Mouse (Mus musculus): ENCODE results near the gene Emc3. TPM values are rescaled to one million over a fixed set of nuclear protein-coding genes. Genes with fewer than 3 reads are reported as not detected.

Emc3 gene
- polyA plus RNA-seq (2015; fragmentation: Nextera tagmentation; extraction: Ambion mirVana) = 91.2 and 104 TPM in 2 replicates

GRCm38 (mm10) chr6:113530932-113531839 lies at the start of gene Emc3, which contains the start of gene Fancd2:
Gene Emc3, minus strand, starts transcription at chr6:113531652.
Gene Fancd2, plus strand, starts transcription at chr6:113531682.

GRCm38 (mm10) chr6:113501388-113502084 lies 29.9 kb downstream of the Emc3 start, which contains the start of gene Prrt3:
Gene Prrt3, minus strand, starts transcription at chr6:113501931.

GRCm38 (mm10) chr6:113483100-113483615 lies 48.3 kb downstream of the Emc3 start, which contains the start of gene Creld1:
Gene Creld1, plus strand, starts transcription at chr6:113483297.

DNA sequence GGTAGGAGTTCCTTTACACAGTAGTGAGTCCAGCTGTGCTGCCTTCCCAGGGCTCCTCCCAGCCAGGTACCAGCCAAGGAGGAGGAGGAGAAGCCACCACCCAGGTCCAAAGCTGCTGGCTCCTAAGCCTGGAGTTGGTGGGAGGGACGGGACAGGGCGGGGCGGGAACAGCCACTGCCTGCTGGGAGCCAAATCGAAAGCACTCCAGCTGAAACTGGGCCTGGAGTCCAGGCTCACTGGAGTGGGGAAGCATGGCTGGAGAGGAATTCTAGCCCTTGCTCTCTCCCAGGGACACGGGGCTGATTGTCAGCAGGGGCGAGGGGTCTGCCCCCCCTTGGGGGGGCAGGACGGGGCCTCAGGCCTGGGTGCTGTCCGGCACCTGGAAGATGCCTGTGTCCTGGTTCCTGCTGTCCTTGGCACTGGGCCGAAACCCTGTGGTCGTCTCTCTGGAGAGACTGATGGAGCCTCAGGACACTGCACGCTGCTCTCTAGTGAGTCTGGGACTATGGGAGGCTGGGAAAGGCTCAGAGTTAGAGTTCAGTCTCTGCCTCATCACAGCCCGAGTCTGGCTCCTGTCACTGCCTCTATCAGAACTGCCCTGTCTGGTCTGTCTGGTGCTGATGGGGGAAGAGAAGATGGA lies 60.0 kb downstream of the Emc3 start, which contains the start of gene Il17rc:
TSS of gene Il17rc (plus strand) at position 131 of the 640 bp plus-strand sequence.

Small RNA genes lying within 50 kb of the gene (microRNA-seq; reads per million reads assigned to microRNA genes)
- gene Gm23365 = not detected

Other genes with a start within 250 kb of the Emc3 start
- gene Cpne9, start 249.3 kb downstream of the Emc3 start, polyA plus RNA-seq (2015; fragmentation: Nextera tagmentation; extraction: Ambion mirVana) = not detected in 2 replicates
- 7.1 and 7.6 TPM in 2 replicates for gene Brpf1, start 224.5 kb downstream of the Emc3 start, polyA plus RNA-seq (2015; fragmentation: Nextera tagmentation; extraction: Ambion mirVana)
- 6.3 and 9.3 TPM in 2 replicates for gene Ogg1, start 204.7 kb downstream of the Emc3 start, polyA plus RNA-seq (2015; fragmentation: Nextera tagmentation; extraction: Ambion mirVana)
- 89.5 and 100.0 TPM in 2 replicates for gene Camk1, start 187.7 kb downstream of the Emc3 start, polyA plus RNA-seq (2015; fragmentation: Nextera tagmentation; extraction: Ambion mirVana)
- gene Tada3, start 153.8 kb downstream of the Emc3 start, polyA plus RNA-seq (2015; fragmentation: Nextera tagmentation; extraction: Ambion mirVana) = 38.4 and 39.1 TPM in 2 replicates
- gene Arpc4, start 153.5 kb downstream of the Emc3 start, polyA plus RNA-seq (2015; fragmentation: Nextera tagmentation; extraction: Ambion mirVana) = 327 and 354 TPM in 2 replicates
- 1.0 and 1.2 TPM in 2 replicates for gene Ttll3, start 142.4 kb downstream of the Emc3 start, polyA plus RNA-seq (2015; fragmentation: Nextera tagmentation; extraction: Ambion mirVana)
- gene Rpusd3, start 112.3 kb downstream of the Emc3 start, polyA plus RNA-seq (2015; fragmentation: Nextera tagmentation; extraction: Ambion mirVana) = 11.4 and 16.5 TPM in 2 replicates
- gene Cidec, start 95.9 kb downstream of the Emc3 start, polyA plus RNA-seq (2015; fragmentation: Nextera tagmentation; extraction: Ambion mirVana) = not detected in 2 replicates
- gene Jagn1, start 89.1 kb downstream of the Emc3 start, polyA plus RNA-seq (2015; fragmentation: Nextera tagmentation; extraction: Ambion mirVana) = 79.2 and 82.8 TPM in 2 replicates
- 54.7 and 60.4 TPM in 2 replicates for gene Il17re, start 73.2 kb downstream of the Emc3 start, polyA plus RNA-seq (2015; fragmentation: Nextera tagmentation; extraction: Ambion mirVana)
- 28.2 and 32.1 TPM in 2 replicates for gene Il17rc, start 60.2 kb downstream of the Emc3 start, polyA plus RNA-seq (2015; fragmentation: Nextera tagmentation; extraction: Ambion mirVana)
- 33.3 and 33.8 TPM in 2 replicates for gene Creld1, start 48.4 kb downstream of the Emc3 start, polyA plus RNA-seq (2015; fragmentation: Nextera tagmentation; extraction: Ambion mirVana)
- 0.72 and 0.77 TPM in 2 replicates for gene Prrt3, start 29.7 kb downstream of the Emc3 start, polyA plus RNA-seq (2015; fragmentation: Nextera tagmentation; extraction: Ambion mirVana)
- gene Fancd2, start within 50 bp of the Emc3 start, polyA plus RNA-seq (2015; fragmentation: Nextera tagmentation; extraction: Ambion mirVana) = 2.5 and 3.2 TPM in 2 replicates
- gene Fancd2os, start 69.1 kb upstream of the Emc3 start, polyA plus RNA-seq (2015; fragmentation: Nextera tagmentation; extraction: Ambion mirVana) = not detected in 2 replicates
- 189 and 195 TPM in 2 replicates for gene Brk1, start 73.1 kb upstream of the Emc3 start, polyA plus RNA-seq (2015; fragmentation: Nextera tagmentation; extraction: Ambion mirVana)
- 24.3 and 25.1 TPM in 2 replicates for gene Vhl, start 92.3 kb upstream of the Emc3 start, polyA plus RNA-seq (2015; fragmentation: Nextera tagmentation; extraction: Ambion mirVana)
- 24.0 and 24.1 TPM in 2 replicates for gene Irak2, start 106.8 kb upstream of the Emc3 start, polyA plus RNA-seq (2015; fragmentation: Nextera tagmentation; extraction: Ambion mirVana)
- gene Tatdn2, start 165.4 kb upstream of the Emc3 start, polyA plus RNA-seq (2015; fragmentation: Nextera tagmentation; extraction: Ambion mirVana) = 0.95 and 0.97 TPM in 2 replicates
- 0.50 TPM in 1 of 2 replicates, not detected in the other for gene Ghrl, start 188.2 kb upstream of the Emc3 start, polyA plus RNA-seq (2015; fragmentation: Nextera tagmentation; extraction: Ambion mirVana)
- 202 TPM in 2 replicates for gene Sec13, start 209.1 kb upstream of the Emc3 start, polyA plus RNA-seq (2015; fragmentation: Nextera tagmentation; extraction: Ambion mirVana)

Data from urinary bladder, postnatal 0 days (tissue).